Mouse (Mus musculus): ENCODE data around the gene Chn1. TPM values are rescaled to one million over a fixed set of nuclear protein-coding genes. Genes with fewer than 3 reads are reported as not detected.

Gene Chn1
- total RNA-seq, 2 experiments from 2014 or later: 1,177 to 1,299 TPM

- DNase-seq (ENCODE audit: low spot score in 2 of 2): no peak
- intact Hi-C loops (cut with DNase I): loop anchor here (2.0 to 10.0 kb wide), 2 partner anchors 23 to 321 kb away; partner anchors contain the start of gene Atf2
These were observed 201.6 kb downstream of the Chn1 start for GRCm38 (mm10) chr2:73573556-73573955.

GRCm38 (mm10) chr2:73572539-73573372 is 202.4 kb downstream of the Chn1 start:
- DNase-seq (ENCODE audit: low spot score in 2 of 2): peak; percentile 92 to 97
- intact Hi-C loops (cut with DNase I): loop anchor here (2.0 to 10.0 kb wide), 2 partner anchors 24 to 322 kb away; partner anchors contain the start of gene Atf2

GRCm38 (mm10) chr2:73571901-73572300 is 203.2 kb downstream of the Chn1 start:
- DNase-seq (ENCODE audit: low spot score in 2 of 2): peak in 1 of 2 experiments; percentile 70

GRCm38 (mm10) chr2:73571304-73571703 is 203.8 kb downstream of the Chn1 start:
- intact Hi-C loops (cut with DNase I): loop anchor here (10.0 kb wide), 1 partner anchor 323 kb away; the partner anchor contains the start of gene Atf2
- no peak for DNase-seq (ENCODE audit: low spot score in 2 of 2)

More at GRCm38 (mm10) chr2:73571901-73572300, 203.2 kb downstream of the Chn1 start:
- intact Hi-C loops (cut with DNase I): loop anchor here (2.0 to 10.0 kb wide), 2 partner anchors 25 to 323 kb away; partner anchors contain the start of gene Atf2

GRCm38 (mm10) chr2:73566989-73567605 is 208.0 kb downstream of the Chn1 start:
- intact Hi-C loops (cut with DNase I): no loop called here
- peak; percentile 69 to 77 for DNase-seq (ENCODE audit: low spot score in 2 of 2)

- DNase-seq (ENCODE audit: low spot score in 2 of 2): peak in 1 of 2 experiments; percentile 45
- intact Hi-C loops (cut with DNase I): no loop called here
These were observed 209.0 kb downstream of the Chn1 start for GRCm38 (mm10) chr2:73566162-73566561.

GRCm38 (mm10) chr2:73563690-73564089 is 211.5 kb downstream of the Chn1 start:
- no peak for DNase-seq (ENCODE audit: low spot score in 2 of 2)
- intact Hi-C loops (cut with DNase I): no loop called here

GRCm38 (mm10) chr2:73562656-73563055 is 212.5 kb downstream of the Chn1 start:
- intact Hi-C loops (cut with DNase I): no loop called here
- no peak for DNase-seq (ENCODE audit: low spot score in 2 of 2)

GRCm38 (mm10) chr2:73561665-73562063 is 213.5 kb downstream of the Chn1 start:
- DNase-seq (ENCODE audit: low spot score in 2 of 2): peak; percentile 40 to 46
- intact Hi-C loops (cut with DNase I): no loop called here

GRCm38 (mm10) chr2:73560899-73561664 is 214.1 kb downstream of the Chn1 start:
- no peak for DNase-seq (ENCODE audit: low spot score in 2 of 2)
- intact Hi-C loops (cut with DNase I): no loop called here

Other genes with a start within 250 kb of the Chn1 start
- 1 to 10 TPM; 8.2 to 8.5 TPM for gene Wipf1, start 245.6 kb downstream of the Chn1 start, total RNA-seq (2021)
- gene Chrna1, start 195.0 kb downstream of the Chn1 start, total RNA-seq (2021): under 1 TPM; 0.07 to 0.19 TPM
- gene Atf2, start 117.3 kb upstream of the Chn1 start, total RNA-seq (2021): 100 to 1,000 TPM; 147 to 152 TPM
- 100 to 1,000 TPM; 608 to 654 TPM for gene Atp5g3, start 136.0 kb upstream of the Chn1 start, total RNA-seq (2021)

Measured in left cerebral cortex, postnatal 14 days (tissue).